Mouse (Mus musculus): ENCODE data around the gene Osbpl3. TPM values are rescaled to one million over a fixed set of nuclear protein-coding genes. Genes with fewer than 3 reads are reported as not detected.

The Osbpl3 gene
- polyA plus RNA-seq, 1 experiment from 2014 or later, result 4.1 TPM

- ATAC-seq (ENCODE audit: insufficient read depth), result no peak
- Histone ChIP-seq H3K4me2 (no peak overlapping the region), H3K36me3 (ENCODE audit: insufficient read depth) (no peaks in the 10 kb centered on the region), H3K27ac (ENCODE audit: low read depth) (no peak overlapping the region), H3K4me1 (ENCODE audit: insufficient read depth) (no peaks in the 10 kb centered on the region), H3K27me3 (ENCODE audit: insufficient read depth, low read length) (no peaks in the 10 kb centered on the region), H3K9ac (no peak overlapping the region), H3K9me3 (ENCODE audit: low read depth, low read length) (no peaks in the 10 kb centered on the region), H3K4me3 (ENCODE audit: low read depth, low read length) (no peak overlapping the region)
- WGBS, result 88% methylated on average over 2 of the region's 2 CpGs
- no peak for DNase-seq
- no peak for TF ChIP-seq CTCF (IDR thresholded peaks at IDR 0.05; ENCODE audit: low read depth)
These were observed 119.6 kb downstream of the Osbpl3 start for GRCm38 (mm10) chr6:50336376-50336775.

- Histone ChIP-seq H3K9ac (no peak overlapping the region), H3K4me1 (ENCODE audit: insufficient read depth) (no peaks in the 10 kb centered on the region), H3K36me3 (ENCODE audit: insufficient read depth) (no peaks in the 10 kb centered on the region), H3K27ac (ENCODE audit: low read depth) (no peak overlapping the region), H3K4me3 (ENCODE audit: low read depth, low read length) (no peak overlapping the region), H3K4me2 (no peak overlapping the region), H3K9me3 (ENCODE audit: low read depth, low read length) (no peaks in the 10 kb centered on the region), H3K27me3 (ENCODE audit: insufficient read depth, low read length) (no peaks in the 10 kb centered on the region)
- TF ChIP-seq CTCF (IDR thresholded peaks at IDR 0.05; ENCODE audit: low read depth), result no peak
- 80% methylated on average over 15 of the region's 15 CpGs for WGBS
- DNase-seq (no peak), ATAC-seq (ENCODE audit: insufficient read depth) (no peak)
These were observed 120.9 kb downstream of the Osbpl3 start for GRCm38 (mm10) chr6:50334846-50335821.

GRCm38 (mm10) chr6:50333346-50333745, 122.7 kb downstream of the Osbpl3 start:
- Histone ChIP-seq H3K9ac (no peak overlapping the region), H3K27ac (ENCODE audit: low read depth) (no peak overlapping the region), H3K27me3 (ENCODE audit: insufficient read depth, low read length) (no peaks in the 10 kb centered on the region), H3K4me3 (ENCODE audit: low read depth, low read length) (no peak overlapping the region), H3K4me2 (no peak overlapping the region), H3K4me1 (ENCODE audit: insufficient read depth) (peaks cover 5% of the 10 kb centered on the region; the same call in 1 of the 2 replicates), H3K36me3 (ENCODE audit: insufficient read depth) (no peaks in the 10 kb centered on the region), H3K9me3 (ENCODE audit: low read depth, low read length) (no peaks in the 10 kb centered on the region)
- 65% methylated on average over 6 of the region's 6 CpGs for WGBS
- ATAC-seq (ENCODE audit: insufficient read depth) (no peak), DNase-seq (peak; percentile 10)
- TF ChIP-seq CTCF (IDR thresholded peaks at IDR 0.05; ENCODE audit: low read depth), result no peak

- Histone ChIP-seq H3K36me3 (ENCODE audit: insufficient read depth) (no peaks in the 10 kb centered on the region), H3K4me1 (ENCODE audit: insufficient read depth) (peaks cover 6% of the 10 kb centered on the region; the same call in 1 of the 2 replicates), H3K4me2 (no peak overlapping the region), H3K27ac (ENCODE audit: low read depth) (no peak overlapping the region), H3K9me3 (ENCODE audit: low read depth, low read length) (no peaks in the 10 kb centered on the region), H3K4me3 (ENCODE audit: low read depth, low read length) (no peak overlapping the region), H3K27me3 (ENCODE audit: insufficient read depth, low read length) (no peaks in the 10 kb centered on the region), H3K9ac (no peak overlapping the region)
- 92% methylated on average over 2 of the region's 2 CpGs for WGBS
- no peak for ATAC-seq (ENCODE audit: insufficient read depth)
- TF ChIP-seq CTCF (IDR thresholded peaks at IDR 0.05; ENCODE audit: low read depth), result no peak
- no peak for DNase-seq
These were observed 124.5 kb downstream of the Osbpl3 start for GRCm38 (mm10) chr6:50331477-50331876.

- H3K36me3 ChIP-seq (ENCODE audit: insufficient read depth), result no peaks in the 10 kb centered on the region
- no peak for TF ChIP-seq CTCF (IDR thresholded peaks at IDR 0.05; ENCODE audit: low read depth)
These were observed 126.6 kb downstream of the Osbpl3 start for GRCm38 (mm10) chr6:50329380-50329779.

GRCm38 (mm10) chr6:50328901-50329300, 127.1 kb downstream of the Osbpl3 start:
- DNase-seq (peak; percentile 60), ATAC-seq (ENCODE audit: insufficient read depth) (peak; percentile 84; the same call in 1 of the 2 replicates)
- no peak for TF ChIP-seq CTCF (IDR thresholded peaks at IDR 0.05; ENCODE audit: low read depth)
- Histone ChIP-seq H3K27me3 (ENCODE audit: insufficient read depth, low read length) (no peaks in the 10 kb centered on the region), H3K36me3 (ENCODE audit: insufficient read depth) (no peaks in the 10 kb centered on the region), H3K4me2 (no peak overlapping the region; the same call in 1 of the 2 replicates), H3K9ac (no peak overlapping the region), H3K4me3 (ENCODE audit: low read depth, low read length) (no peak overlapping the region), H3K9me3 (ENCODE audit: low read depth, low read length) (no peaks in the 10 kb centered on the region), H3K4me1 (ENCODE audit: insufficient read depth) (peaks cover 6% of the 10 kb centered on the region; the same call in 1 of the 2 replicates), H3K27ac (ENCODE audit: low read depth) (0 out of 2 replicates have a peak overlapping the region, but pooled peaks have one; percentile 24)
- WGBS, result 25% methylated on average over 7 of the region's 7 CpGs

More at GRCm38 (mm10) chr6:50329380-50329779, 126.6 kb downstream of the Osbpl3 start:
- peak; percentile 24 for DNase-seq
- H3K27me3 ChIP-seq (ENCODE audit: insufficient read depth, low read length), result no peaks in the 10 kb centered on the region
- no peak overlapping the region for H3K9ac ChIP-seq
- WGBS, result 53% methylated on average over 8 of the region's 8 CpGs
- H3K4me2 ChIP-seq, result no peak overlapping the region
- H3K4me1 ChIP-seq (ENCODE audit: insufficient read depth), result peaks cover 6% of the 10 kb centered on the region; the same call in 1 of the 2 replicates
- H3K27ac ChIP-seq (ENCODE audit: low read depth), result no peak overlapping the region
- no peak overlapping the region for H3K4me3 ChIP-seq (ENCODE audit: low read depth, low read length)
- no peaks in the 10 kb centered on the region for H3K9me3 ChIP-seq (ENCODE audit: low read depth, low read length)
- no peak; the same call in 1 of the 2 replicates for ATAC-seq (ENCODE audit: insufficient read depth)

GRCm38 (mm10) chr6:50326192-50326591, 129.8 kb downstream of the Osbpl3 start:
- DNase-seq (no peak), ATAC-seq (ENCODE audit: insufficient read depth) (no peak)
- H3K4me2 ChIP-seq, result no peak overlapping the region
- WGBS, result 87% methylated on average over 4 of the region's 4 CpGs
- no peak overlapping the region for H3K4me3 ChIP-seq (ENCODE audit: low read depth, low read length)
- no peak overlapping the region for H3K9ac ChIP-seq
- H3K9me3 ChIP-seq (ENCODE audit: low read depth, low read length), result no peaks in the 10 kb centered on the region
- H3K4me1 ChIP-seq (ENCODE audit: insufficient read depth), result peaks cover 6% of the 10 kb centered on the region; the same call in 1 of the 2 replicates
- no peak for TF ChIP-seq CTCF (IDR thresholded peaks at IDR 0.05; ENCODE audit: low read depth)
- H3K27me3 ChIP-seq (ENCODE audit: insufficient read depth, low read length), result no peaks in the 10 kb centered on the region
- no peaks in the 10 kb centered on the region for H3K36me3 ChIP-seq (ENCODE audit: insufficient read depth)
- no peak overlapping the region for H3K27ac ChIP-seq (ENCODE audit: low read depth)
